Mouse (Mus musculus) thymus, adult 2 months (tissue): ENCODE measurements around the gene Trafd1. TPM values are rescaled to one million over a fixed set of nuclear protein-coding genes. Genes with fewer than 3 reads are reported as not detected.

ENCODE experiments used
- DNase-seq: peaks from one replicate; pipeline ENCODE4 v3.0.0; 2021
- H3K27ac ChIP-seq: fragments of 200-500 bp; 2 replicates; pipeline ENCODE4 v1.5.1; 2012; ENCODE audit warnings: low read length, control low read depth; ENCODE audit not compliant: control insufficient read depth, insufficient read depth
- H3K27me3 ChIP-seq: fragments of 200-500 bp; 2 replicates; pipeline ENCODE4 v1.6.1; 2012; ENCODE audit warnings: mild to moderate bottlenecking, low read length, moderate library complexity, mixed read lengths; ENCODE audit not compliant: control insufficient read depth, insufficient read depth
- H3K36me3 ChIP-seq: fragments of 200-500 bp; 2 replicates; pipeline ENCODE4 v1.6.1; 2012; ENCODE audit warnings: mild to moderate bottlenecking, low read length, moderate library complexity; ENCODE audit not compliant: control insufficient read depth, insufficient read depth
- H3K4me1 ChIP-seq: fragments of 200-500 bp; replicated peaks from 2 replicates; pipeline ENCODE4 v1.6.1; 2012; ENCODE audit warnings: low read length; ENCODE audit not compliant: control insufficient read depth, insufficient read depth
- H3K4me3 ChIP-seq: fragments of 200-500 bp; 2 replicates; pipeline ENCODE4 v1.5.1; 2012; ENCODE audit warnings: mild to moderate bottlenecking, low read length, control low read depth, moderate library complexity; ENCODE audit not compliant: control insufficient read depth, insufficient read depth
- CTCF ChIP-seq: fragments of 200-500 bp; IDR thresholded peaks from 2 replicates; pipeline ENCODE4 v1.5.1; 2012; ENCODE audit warnings: mild to moderate bottlenecking, control low read depth, low read length, moderate library complexity, borderline replicate concordance; ENCODE audit not compliant: control insufficient read depth, poor library complexity, insufficient read depth; ENCODE audit errors: extremely low read depth
- POLR2A ChIP-seq: fragments of 200-500 bp; IDR thresholded peaks from 2 replicates; pipeline ENCODE4 v1.6.1; 2012; ENCODE audit warnings: mild to moderate bottlenecking, low read length, control low read depth, moderate library complexity; ENCODE audit not compliant: control insufficient read depth, poor library complexity, insufficient read depth; ENCODE audit errors: extremely low read depth
- WGBS: fragments of 180-500 bp; shearing (Covaris S2); methylation state at CpG from one replicate; pipeline ENCODE4 v1.1.7; 2018; 5-methylcytosine and 5-hydroxymethylcytosine counted together
- polyA plus RNA-seq: library from polyadenylated mRNA; depleted of rRNA; stranded (reverse); fragments of >200 nt; gene quantifications from 2 replicates; pipeline ENCODE4 v1.2.3, GENCODE M21; 2012

Gene Trafd1
- polyA plus RNA-seq, 1 experiment = 117 TPM

GRCm38 (mm10) chr5:121359229-121359628 lies 26.2 kb downstream of the Trafd1 start:
- no peak overlapping the region for H3K4me3 ChIP-seq
- TF ChIP-seq CTCF (no peak), POLR2A (no peak)
- peaks cover 92% of the 10 kb centered on the region for H3K36me3 ChIP-seq
- H3K4me1 ChIP-seq = no peaks in the 10 kb centered on the region
- H3K27ac ChIP-seq = no peak overlapping the region
- WGBS = 95% methylated on average over 9 of the region's 9 CpGs
- no peak for DNase-seq
- no peaks in the 10 kb centered on the region for H3K27me3 ChIP-seq

GRCm38 (mm10) chr5:121343997-121344396 lies 41.4 kb downstream of the Trafd1 start:
- H3K27ac ChIP-seq = no peak overlapping the region
- no peaks in the 10 kb centered on the region for H3K27me3 ChIP-seq
- TF ChIP-seq CTCF (no peak), POLR2A (no peak)
- no peak overlapping the region for H3K4me3 ChIP-seq
- H3K4me1 ChIP-seq = peaks cover 10% of the 10 kb centered on the region
- H3K36me3 ChIP-seq = peaks cover 50% of the 10 kb centered on the region
- whole genome bisulfite sequencing = 96% methylated on average over 8 of the region's 8 CpGs
- DNase-seq = no peak

- Histone ChIP-seq H3K4me3 (no peak overlapping the region), H3K4me1 (peaks cover 10% of the 10 kb centered on the region), H3K27me3 (no peaks in the 10 kb centered on the region), H3K27ac (no peak overlapping the region), H3K36me3 (peaks cover 63% of the 10 kb centered on the region)
- no peak for DNase-seq
- WGBS = 95% methylated on average over 11 of the region's 11 CpGs
- TF ChIP-seq POLR2A = no peak
- no peak for TF ChIP-seq CTCF
Observed at GRCm38 (mm10) chr5:121342490-121342889, 42.9 kb downstream of the Trafd1 start.

- DNase-seq = no peak
- Histone ChIP-seq H3K4me3 (no peak overlapping the region), H3K36me3 (peaks cover 73% of the 10 kb centered on the region), H3K4me1 (peaks cover 10% of the 10 kb centered on the region), H3K27me3 (no peaks in the 10 kb centered on the region), H3K27ac (peak overlapping the region; percentile 16; the same call in 1 of the 2 replicates)
- TF ChIP-seq POLR2A = no peak
- TF ChIP-seq CTCF = no peak
- 50% methylated on average over 7 of the region's 7 CpGs for WGBS
Observed at GRCm38 (mm10) chr5:121340965-121341473, 44.4 kb downstream of the Trafd1 start.

GRCm38 (mm10) chr5:121339507-121340230 lies 45.8 kb downstream of the Trafd1 start:
- H3K4me1 ChIP-seq = peaks cover 13% of the 10 kb centered on the region
- TF ChIP-seq CTCF (no peak), POLR2A (no peak)
- H3K36me3 ChIP-seq = peaks cover 70% of the 10 kb centered on the region
- H3K27ac ChIP-seq = no peak overlapping the region
- H3K4me3 ChIP-seq = no peak overlapping the region
- 94% methylated on average over 7 of the region's 7 CpGs for WGBS
- no peaks in the 10 kb centered on the region for H3K27me3 ChIP-seq
- DNase-seq = no peak

GRCm38 (mm10) chr5:121336776-121337175 lies 48.7 kb downstream of the Trafd1 start:
- Histone ChIP-seq H3K4me3 (no peak overlapping the region), H3K36me3 (peaks cover 58% of the 10 kb centered on the region), H3K27ac (no peak overlapping the region), H3K4me1 (peaks cover 13% of the 10 kb centered on the region), H3K27me3 (no peaks in the 10 kb centered on the region)
- no peak for DNase-seq
- WGBS = 97% methylated on average over 6 of the region's 6 CpGs
- TF ChIP-seq POLR2A (no peak), CTCF (no peak)
